Mouse (Mus musculus): ENCODE results near the gene Tshr.
A peak's percentile ranks its signal among the peaks of the same experiment; 100 is the strongest.
"Not testable (repeated sequence)": the region's sequence is repeated elsewhere in the genome, so short reads cannot be mapped to it uniquely, and the experiment has no call there.

Gene Tshr

DNA sequence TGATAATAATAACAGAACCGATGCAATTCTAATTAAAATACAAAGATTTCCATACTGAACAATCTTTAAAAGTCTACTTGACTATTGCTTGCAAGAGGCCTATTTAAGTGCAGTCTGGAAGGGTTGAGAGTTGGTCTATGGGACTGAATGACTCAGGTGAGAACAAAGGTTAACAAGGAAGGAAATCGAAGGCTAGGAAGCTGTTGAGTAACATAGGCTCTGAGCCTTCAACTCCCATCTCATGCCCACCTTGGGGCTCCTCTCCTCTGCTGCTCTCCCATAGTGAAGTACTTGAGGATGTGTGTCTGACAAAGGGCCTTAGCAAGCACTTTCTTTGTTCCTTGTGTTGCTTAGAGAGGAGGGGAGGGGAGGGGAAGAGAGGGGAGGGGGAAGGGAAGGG is 116.1 kb downstream of the Tshr start:
- DNase-seq (ENCODE audit: low spot score) = no peak

DNA sequence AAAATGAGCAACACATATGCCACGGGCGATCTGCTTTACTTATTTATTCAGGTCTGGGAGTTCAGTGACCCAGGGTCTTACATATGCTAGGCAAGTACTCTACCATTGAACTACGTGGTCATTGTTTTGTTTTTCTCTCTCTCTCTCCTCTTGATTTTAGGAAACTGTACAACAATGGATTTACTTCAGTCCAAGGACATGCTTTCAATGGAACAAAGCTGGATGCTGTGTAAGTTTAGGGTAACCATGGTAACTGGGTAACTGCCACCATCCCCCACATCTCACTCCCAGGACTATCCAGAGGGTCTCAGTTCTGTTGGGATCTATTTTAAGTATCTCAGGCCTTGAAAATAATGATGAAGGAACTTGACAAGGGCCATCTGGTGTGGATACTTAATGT is 127.4 kb downstream of the Tshr start:
- no peak for DNase-seq (ENCODE audit: low spot score)

DNA sequence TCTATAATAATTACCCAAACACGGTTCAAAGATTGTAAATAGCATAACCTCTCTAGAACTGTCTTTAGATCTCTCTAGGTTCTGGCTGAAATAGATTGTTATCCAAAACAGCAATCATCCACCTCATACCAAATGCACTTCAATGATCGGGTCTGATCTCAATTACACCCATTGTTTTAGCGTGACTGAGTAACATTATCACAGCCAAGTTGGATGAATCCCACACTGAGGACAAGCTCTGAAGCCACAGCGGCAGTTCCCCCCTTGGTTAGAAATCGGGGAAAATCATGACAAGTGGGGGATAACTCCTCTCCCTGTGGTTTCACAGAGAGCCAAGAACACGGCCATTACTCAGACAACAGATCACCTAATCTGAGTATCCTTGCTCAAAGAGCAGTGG is 129.6 kb downstream of the Tshr start:
- DNase-seq (ENCODE audit: low spot score) = no peak

DNA sequence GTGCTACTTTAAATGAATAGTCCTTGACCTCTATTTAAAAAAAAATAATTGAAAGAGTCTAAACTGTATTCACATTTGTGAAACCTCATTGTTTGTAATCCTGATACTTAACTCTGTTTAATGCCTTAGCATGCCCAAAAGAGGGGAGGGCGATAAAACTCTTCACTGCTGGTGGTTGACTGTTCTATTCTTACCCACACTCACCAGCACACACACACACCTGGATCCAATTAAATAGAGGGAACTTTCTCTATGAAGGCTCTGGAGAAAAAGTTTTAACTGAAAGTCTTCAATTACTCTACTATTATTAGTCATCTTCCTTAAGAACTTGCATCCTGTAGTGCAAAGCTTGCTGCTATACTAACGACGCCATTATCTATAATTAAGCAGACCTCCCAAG is 133.4 kb downstream of the Tshr start:
- no peak for DNase-seq (ENCODE audit: low spot score)

DNA sequence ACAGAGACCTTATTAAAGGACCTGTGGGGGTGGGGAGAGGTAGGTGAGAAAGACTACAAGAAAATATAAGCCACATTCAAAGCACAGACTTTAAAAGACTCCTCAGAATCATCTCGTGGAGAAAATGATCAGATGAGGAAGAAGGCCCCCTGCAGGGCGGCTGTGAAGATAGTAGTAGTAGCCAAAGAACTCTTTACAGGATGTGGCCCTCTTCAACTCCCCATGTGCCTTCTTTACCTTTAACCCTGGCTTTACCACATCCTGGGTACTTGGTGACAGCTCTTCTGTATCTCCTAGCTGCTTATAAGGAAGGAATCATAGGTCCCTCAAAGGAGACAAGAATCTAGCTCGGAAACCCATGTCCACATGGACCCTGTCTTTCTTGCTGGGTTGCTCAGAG is 139.3 kb downstream of the Tshr start:
- DNase-seq (ENCODE audit: low spot score) = no peak

DNA sequence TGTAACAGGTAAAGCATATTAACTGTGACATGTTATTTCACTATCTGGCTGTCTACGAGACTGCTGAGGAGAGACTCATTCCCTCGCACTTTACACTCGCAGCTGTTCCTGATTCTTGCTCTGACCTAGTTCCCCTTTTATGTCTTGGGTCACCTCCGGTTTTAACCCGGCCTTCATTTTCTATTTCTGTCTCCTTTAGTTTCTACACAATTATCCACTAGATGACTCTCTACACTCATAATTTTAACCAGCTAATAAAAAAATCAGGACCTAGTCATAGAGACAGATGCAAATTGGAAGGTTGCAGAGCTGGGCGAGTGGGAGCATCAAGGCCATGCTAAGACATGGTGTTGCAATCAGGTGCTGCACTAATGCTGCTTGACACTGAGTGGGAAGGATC is 150.2 kb downstream of the Tshr start:
- no peak for DNase-seq (ENCODE audit: low spot score)

DNA sequence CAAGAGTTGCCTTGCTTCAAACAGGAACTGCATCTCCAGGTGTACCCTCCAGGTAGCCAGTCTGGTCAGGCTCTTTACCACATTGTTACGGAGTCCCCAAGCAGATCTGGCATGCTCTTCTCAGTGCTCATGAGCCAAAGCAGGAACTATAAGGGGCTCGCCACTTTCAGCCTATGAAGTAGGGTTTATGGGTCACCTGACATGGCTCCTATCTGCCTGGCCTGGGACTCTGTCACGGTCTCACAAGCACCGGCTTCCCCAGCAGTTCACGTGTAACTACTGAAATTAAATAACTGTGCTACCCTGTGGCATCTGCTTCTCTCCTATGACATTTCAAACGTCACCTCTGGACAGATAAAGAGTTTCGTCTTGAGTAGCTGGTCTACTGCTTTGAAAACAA is 155.8 kb downstream of the Tshr start:
- DNase-seq (ENCODE audit: low spot score) = no peak

DNA sequence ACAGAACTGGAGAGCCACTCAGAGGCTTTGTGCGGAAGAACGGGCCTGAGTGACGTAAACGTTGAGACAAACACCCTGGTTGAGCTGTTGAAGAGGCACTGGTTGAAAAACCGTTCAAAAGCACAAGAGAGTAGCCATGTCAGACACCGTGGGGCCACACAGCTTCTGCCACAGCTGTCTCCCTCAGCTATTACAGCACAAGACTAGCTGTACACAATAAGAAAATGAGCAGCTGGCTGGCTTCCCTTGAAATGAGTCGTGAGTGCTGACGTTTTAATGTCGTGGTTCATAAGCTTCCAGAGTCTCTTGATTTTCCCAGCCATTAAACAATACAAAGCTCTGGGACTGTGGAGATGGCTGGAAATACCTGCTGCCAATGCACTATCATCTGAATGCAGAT is 165.1 kb downstream of the Tshr start:
- no peak for DNase-seq (ENCODE audit: low spot score)

DNA sequence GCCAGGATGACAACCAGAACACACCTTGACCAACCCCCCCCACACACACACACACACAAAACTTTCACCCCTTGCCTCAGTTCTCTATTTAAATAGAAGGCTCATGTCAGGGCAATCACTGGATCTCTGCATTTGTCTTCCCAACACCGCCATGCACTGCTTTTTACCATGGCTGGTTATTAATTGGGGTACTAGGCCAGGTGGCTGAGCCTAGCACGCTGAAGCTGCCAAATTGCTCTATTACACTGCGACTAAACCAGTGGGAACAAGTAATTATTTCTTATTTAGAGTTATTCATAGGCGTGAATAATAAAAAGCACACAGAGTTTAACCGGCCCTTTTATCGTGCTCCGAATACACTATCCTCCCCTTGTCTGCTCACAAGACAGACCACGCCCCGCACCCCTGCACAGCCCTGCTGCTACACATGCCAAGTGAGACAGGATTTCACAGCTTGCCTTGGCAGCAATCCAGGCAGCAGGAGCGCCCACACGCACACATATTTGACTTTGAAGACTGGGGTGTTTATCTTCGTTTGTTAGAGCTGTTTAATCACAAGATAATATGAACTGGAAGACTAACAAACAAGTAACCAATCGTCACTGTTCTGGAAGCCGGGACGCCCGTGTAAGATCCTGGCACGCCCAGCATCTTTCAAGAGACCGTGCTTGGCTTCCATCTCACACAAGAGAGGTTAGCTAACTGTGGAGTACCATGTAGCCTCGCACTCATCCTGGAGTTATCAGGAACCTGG is 167.6 kb downstream of the Tshr start:
- peak; percentile 60 for DNase-seq (ENCODE audit: low spot score)

DNA sequence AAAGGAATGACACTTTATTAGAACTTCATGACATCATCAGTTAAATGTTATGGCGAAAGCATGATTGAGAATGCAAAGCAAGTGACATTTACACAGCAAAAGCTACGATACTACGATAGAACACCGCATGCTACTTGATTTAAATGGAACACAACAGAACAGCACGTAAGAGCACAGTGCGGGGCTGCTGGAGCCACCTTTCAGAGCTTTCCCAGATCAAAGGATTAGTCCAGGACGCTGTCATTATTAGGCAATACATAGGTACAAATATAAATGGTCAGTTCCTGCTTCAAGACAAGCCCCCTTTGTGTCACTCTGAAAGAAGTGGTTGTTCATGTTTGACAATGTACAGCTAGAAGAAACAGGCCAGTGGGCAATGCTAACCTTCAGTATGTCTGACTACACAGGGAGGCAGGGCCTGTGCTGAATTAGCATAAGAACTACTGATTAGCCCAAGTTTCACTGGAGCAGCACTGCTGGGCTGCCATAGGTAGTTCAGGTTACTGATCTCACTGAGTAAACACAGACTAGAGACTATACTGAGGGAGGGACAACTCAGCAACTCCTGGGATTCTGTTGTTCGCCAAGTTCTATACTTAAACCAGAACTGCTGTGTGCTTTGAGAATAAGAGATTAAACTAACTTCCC is 173.1 kb downstream of the Tshr start:
- not testable (repeated sequence) for DNase-seq (ENCODE audit: low spot score)

DNA sequence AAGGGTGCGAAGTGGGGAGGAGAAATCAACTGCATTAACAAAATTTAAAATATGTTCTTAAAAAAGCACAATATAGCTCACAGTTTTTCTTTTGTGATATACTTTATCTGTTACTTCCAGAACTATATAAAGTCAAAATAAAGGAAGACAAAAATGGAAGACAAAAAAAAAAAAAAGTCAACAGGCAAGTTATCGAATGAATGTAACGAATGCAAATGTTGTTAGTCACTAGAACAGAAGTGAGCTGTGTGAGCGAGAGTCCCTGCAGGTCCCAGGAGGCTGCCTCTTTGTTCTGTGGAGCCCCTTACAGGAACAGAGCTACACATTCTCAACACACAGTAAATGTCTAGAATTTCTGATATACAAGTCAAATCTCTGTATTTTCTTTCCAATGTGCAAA is 173.8 kb downstream of the Tshr start:
- not testable (repeated sequence) for DNase-seq (ENCODE audit: low spot score)

DNA sequence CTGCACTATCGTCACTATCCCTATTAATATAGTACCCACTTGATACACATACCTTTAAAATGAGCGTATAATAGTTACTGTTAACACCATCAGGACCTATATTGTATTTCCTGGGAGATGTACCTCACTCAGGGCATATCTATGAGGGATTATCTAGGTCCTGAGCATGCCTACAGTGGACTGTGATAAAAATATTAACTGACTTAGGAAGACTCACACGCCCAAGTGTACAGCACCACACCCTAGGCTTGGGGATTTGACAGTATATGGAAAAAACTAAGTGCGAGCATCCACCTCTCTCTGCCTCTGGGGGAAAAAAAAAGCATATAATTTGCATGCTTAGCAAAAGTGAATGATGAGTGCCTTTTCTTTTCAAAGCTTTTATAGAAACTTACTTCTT is 182.8 kb downstream of the Tshr start:
- DNase-seq (ENCODE audit: low spot score) = no peak

DNA sequence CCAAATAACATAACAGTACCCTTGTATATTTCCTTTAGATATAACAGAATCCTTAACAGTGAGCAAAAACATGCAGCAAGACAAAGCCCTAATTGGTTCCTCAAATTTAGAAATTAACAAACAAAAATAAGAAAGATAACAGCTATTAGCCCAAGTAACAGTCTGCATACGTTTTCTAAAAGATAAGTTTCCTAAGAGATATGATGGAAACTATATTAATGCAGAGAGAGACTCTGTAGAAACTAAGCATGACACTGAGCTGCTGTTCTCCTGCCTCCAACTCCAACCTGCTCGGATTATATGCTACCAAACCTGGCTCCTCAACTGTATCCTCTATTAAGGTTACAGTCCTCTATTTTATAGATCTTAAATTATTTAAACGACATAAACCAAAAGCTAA is 184.9 kb downstream of the Tshr start:
- no peak for DNase-seq (ENCODE audit: low spot score)

DNA sequence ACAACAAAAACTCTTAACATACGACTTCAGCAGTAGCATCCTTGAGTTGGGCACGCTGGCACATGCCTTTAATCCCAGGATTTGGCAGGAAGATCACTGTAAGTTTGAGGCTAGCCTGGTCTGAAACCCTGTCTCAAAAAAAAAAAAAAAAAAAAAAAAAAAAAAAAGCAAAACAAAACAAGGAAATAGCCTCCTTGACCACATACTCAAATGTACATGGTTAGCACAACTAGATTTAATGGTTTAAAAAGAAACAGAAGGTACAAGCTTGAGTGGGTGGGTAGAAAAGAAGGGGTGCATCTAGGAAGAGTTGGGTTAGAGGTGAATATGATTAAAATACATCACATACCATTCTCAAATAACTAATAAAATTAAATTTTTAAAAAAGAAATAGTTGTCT is 187.3 kb downstream of the Tshr start:
- DNase-seq (ENCODE audit: low spot score) = no peak

DNA sequence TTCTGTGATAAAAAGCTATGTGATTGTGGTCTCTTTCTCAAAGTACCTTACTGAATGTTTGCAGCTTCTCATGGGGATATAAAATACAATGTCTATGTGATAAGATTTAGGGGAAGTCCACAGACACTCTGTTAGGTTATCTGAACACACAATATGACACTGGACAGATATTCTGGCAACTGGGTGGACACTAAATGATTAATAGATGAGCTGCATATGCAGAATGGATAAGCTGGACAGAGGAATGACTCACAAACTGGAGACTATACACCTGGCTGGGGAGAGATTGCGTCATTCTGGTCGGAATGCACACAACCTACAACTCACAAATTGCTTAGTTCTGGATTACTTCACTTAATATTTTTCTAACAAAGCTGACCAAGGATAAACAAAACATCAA is 195.3 kb downstream of the Tshr start:
- no peak for DNase-seq (ENCODE audit: low spot score)

DNA sequence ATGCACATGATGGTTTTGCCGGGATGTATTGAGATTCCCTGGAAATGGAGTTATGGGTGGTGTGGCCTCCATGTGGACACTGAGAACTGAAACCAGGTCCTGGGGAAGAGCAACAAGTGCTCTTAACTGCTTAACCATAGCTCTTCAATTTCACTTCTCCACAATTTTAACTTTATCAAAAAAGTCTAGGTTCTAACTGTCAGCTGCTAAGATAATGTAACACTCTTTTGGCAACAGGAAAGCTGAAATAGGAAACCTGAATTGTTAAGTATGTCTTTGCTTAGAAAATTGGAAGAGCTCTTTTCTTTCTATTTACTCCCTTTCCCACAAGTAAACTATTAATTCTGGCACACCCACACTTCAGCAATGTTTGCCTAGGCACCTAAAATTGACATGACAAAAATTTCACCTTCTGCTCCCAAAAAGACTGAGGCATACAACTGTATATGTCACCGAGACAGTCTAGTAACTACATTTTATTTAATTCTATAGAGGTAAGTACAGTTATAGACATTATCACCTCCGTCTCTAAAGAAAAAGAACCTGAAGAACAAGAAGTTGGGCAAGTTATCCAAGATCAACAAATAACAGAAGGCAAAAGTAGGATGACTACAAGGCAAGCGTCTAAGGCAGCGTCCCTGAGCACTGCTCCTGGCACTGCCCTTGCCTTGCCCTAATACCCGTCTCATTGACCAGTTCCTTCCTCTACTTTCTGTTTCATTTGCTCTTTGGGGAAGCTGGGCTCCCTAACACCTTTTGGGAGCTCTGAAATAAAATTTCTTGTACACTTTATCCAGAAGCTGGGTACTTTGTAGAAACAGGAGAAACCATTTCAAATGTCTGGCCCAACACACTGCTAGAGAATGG is 197.1 kb downstream of the Tshr start:
- no peak for DNase-seq (ENCODE audit: low spot score)

DNA sequence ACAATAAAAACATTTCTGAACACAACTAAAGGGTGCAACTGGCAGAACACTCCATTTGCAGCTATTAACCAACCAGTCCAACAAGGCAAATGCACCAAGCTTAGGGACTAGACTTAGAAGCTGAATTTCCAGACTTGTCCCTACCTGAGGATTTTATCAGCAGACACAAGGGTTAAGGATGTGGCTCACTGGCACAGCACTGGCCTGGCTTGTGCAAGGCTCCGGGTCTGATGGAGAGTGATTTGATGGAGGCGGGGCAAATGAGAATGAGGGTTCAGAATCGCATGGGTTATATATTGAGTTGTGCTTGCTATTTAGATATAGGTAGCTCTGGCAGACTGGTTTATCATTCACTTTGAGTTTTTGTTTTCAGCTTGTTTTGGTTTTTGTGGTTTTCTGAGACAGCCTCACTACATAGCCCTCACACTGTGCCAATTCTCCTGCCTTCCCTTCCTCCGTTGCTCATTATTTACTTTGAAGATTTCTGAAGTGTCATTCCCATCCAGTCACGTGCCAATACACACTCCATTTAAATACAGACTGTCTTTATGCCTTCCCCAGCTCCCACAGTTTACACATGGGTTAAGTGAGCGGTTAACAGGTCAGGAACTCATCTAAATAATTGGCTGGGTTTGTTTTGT is 198.1 kb downstream of the Tshr start:
- DNase-seq (ENCODE audit: low spot score) = no peak

DNA sequence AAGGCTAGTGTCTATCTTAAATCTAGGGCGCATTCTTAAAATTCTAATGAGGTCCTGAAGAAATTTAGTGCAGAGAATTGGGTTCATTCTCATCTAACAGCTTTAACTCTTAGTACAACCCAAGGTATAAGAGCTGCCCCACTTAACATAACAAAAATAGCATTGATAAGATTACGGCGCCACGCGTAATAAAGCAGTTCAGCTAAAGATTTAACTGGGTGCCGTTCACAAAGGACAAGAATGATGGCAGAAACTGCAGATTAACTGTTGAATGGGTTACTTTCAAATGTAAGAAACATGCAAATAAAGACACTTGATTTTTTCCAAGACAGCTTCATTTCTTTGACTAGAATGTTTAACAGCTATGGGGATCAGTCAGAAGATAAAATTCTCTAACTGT is 199.0 kb downstream of the Tshr start:
- DNase-seq (ENCODE audit: low spot score) = no peak

DNA sequence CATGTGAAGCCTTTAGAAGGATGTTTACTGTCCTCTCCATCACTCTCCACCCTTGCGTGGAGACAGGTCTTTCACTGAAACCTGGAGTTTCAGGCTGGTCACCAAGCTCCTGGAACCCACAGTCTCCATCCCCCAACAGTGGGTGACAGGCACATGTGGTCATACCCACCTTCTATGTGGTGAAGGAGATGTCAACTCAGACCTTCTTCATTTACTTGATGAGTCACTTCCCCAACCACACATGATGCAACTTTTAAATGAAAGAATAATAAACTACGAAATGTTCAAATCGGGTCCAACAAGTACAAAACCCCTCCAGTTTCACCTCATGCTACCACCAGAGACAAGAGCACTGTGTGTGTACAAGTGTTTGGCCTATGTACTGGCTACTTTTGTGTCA is 200.8 kb downstream of the Tshr start:
- no peak for DNase-seq (ENCODE audit: low spot score)

DNA sequence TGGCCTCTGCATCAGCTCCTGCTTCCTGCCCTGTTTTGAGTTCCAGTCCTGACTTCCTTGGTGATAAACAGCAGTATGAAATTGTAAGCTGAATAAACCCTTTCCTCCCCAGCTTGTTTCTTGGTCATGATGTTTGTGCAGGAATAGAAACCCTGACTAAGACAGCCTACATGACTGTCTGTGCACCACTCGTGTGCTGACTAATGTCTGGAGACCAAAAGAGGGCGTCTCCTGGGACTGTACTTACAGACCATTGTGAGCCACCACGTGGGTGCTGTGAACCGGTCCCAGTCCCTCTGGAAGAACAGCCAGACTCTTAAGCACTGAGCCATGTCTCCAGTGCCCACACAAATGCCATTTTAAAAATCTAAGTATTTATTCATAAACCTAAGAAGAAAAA is 201.5 kb downstream of the Tshr start:
- not testable (repeated sequence) for DNase-seq (ENCODE audit: low spot score)

DNA sequence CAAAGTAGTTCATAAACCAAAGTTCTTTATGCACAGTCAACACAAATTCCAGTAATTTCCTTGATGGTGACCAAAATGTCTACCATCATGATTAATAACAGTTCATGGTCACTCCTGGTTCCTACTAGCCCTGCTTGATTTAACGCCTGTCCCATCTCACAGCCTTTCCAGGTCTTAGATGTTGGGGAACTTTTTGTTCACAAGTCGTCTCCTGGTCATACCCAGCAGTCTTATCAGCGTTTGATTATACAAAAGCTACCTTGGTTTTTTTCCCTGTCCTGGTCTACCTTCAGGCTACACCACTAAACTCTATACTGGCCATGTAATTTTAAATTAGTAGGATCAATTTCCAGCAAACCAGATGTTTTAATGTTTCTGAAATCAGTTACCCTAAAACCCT is 202.7 kb downstream of the Tshr start:
- no peak for DNase-seq (ENCODE audit: low spot score)

DNA sequence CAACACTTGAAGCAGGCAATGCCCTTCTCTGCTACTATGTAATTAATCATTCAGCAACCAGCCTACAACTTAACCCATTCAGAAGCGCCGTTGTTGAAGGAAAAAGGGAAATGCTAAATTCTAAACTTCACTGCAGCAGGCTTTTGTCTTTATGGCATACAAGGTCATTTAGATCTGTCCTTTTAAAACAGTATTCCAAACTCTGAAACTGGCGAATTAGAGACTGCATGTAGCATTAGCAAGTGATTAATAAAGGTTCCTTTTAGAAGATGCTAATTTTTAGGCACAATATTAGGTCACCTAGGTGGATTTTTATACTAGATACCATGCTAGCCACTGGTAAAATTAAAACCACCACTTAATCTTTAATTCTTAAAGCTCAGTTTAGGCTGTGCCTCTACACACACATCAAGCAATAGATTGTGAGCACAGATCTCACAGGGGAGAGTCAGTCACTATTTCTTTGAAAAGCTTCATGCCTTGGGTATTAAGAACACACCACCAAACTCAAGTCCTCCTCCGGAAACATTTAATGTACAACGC is 203.2 kb downstream of the Tshr start:
- no peak for DNase-seq (ENCODE audit: low spot score)
